Mouse (Mus musculus): Measurements from ENCODE around the gene Klhl8.
A peak's percentile ranks its signal among the peaks of the same experiment; 100 is the strongest.

Klhl8 gene

GRCm38 (mm10) chr5:103914335-103915226, 3.5 kb upstream of the Klhl8 start:
- DNase-seq = peak; percentile 44

DNA sequence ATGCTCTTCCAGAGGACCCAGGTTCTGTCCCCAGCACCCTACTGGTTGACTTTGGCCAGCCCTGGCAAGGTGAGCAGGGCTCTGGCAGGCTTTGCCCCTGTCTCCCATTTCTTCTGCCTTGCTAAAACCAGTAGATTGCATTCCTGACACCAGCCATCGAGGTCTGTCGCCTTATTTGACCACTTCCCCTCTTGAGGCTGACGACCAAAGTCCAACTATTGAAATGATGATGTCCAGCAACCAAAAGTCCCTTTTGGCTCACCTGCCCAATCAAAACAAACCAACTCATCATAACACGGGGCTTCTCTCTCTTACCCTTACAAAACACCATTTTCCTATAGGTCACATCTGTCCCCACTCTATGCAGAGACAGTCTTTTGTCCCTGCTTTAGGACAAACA, 2.1 kb upstream of the Klhl8 start:
- no peak for DNase-seq

GRCm38 (mm10) chr5:103911555-103911954, 496 bp upstream of the Klhl8 start:
- peak; percentile 26 for DNase-seq

GRCm38 (mm10) chr5:103910156-103910555, 903 bp downstream of the Klhl8 start:
- DNase-seq = no peak

DNA sequence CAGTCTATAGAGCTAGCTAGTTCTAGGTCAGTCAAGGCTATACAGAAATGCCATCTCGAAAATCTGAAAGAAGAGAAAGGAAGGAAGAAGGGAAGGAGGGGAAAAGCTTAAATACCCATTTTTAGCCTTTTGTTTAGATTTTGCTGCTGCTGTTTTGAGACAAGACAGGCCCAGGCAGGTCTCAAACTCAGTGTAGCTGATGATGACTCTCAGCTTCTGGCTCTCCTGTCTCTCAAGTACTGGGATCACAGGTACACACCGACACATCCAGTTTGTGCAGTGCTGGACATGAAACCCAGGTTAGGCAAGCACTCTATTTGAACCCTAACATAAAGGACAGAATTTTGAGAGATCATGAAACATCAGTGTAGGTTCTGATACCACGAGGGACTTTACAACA, 1.6 kb downstream of the Klhl8 start:
- DNase-seq = no peak

- no peak for DNase-seq
Measured at GRCm38 (mm10) chr5:103908851-103909250, 2.2 kb downstream of the Klhl8 start.

- no peak for DNase-seq
Measured at GRCm38 (mm10) chr5:103907844-103908243, 3.2 kb downstream of the Klhl8 start.

DNA sequence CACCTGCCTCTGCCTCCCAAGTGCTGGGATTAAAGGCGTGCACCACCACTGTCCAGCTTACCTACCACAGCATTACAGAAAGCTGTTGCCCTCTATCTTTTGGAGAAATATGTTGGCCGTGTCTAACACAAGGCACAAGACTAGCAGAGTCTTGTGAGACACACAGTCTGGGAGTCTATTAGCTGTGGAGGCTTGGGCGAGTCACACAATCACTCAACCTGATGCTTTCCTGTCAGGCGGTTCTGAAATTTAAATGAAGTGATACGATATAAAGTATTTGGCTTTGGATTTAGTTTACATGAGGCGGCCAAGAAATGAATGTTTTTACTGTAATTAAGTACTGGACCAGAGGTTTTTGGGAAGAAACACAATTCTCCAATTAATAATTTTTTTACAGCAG, 4.9 kb downstream of the Klhl8 start:
- no peak for DNase-seq

- DNase-seq = no peak
Measured at GRCm38 (mm10) chr5:103898310-103898709, 12.7 kb downstream of the Klhl8 start.

GRCm38 (mm10) chr5:103889766-103890165, 21.3 kb downstream of the Klhl8 start:
- no peak for DNase-seq

GRCm38 (mm10) chr5:103863759-103864158, 47.3 kb downstream of the Klhl8 start:
- DNase-seq = no peak

DNA sequence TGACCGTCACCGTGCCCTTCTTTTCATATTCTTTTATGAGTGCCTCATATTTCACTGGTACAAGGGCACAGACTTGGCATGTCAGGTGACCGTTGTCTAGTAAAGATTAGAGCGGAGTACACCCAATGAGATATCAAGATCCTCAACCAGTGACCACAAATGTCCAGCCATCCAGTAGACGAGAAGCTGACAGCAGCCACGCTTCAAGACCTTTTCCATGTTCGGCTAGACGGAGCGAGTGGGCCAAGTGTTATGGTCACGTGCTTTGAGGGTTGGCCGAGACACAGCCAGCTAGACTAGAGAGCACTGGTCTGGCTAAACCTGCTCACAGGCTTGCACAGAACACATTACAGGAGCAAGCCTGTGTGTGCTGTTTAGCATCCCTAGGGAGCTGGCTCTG, 50.4 kb downstream of the Klhl8 start:
- no peak for DNase-seq

- no peak for DNase-seq
Measured at GRCm38 (mm10) chr5:103857151-103857550, 53.9 kb downstream of the Klhl8 start.

DNA sequence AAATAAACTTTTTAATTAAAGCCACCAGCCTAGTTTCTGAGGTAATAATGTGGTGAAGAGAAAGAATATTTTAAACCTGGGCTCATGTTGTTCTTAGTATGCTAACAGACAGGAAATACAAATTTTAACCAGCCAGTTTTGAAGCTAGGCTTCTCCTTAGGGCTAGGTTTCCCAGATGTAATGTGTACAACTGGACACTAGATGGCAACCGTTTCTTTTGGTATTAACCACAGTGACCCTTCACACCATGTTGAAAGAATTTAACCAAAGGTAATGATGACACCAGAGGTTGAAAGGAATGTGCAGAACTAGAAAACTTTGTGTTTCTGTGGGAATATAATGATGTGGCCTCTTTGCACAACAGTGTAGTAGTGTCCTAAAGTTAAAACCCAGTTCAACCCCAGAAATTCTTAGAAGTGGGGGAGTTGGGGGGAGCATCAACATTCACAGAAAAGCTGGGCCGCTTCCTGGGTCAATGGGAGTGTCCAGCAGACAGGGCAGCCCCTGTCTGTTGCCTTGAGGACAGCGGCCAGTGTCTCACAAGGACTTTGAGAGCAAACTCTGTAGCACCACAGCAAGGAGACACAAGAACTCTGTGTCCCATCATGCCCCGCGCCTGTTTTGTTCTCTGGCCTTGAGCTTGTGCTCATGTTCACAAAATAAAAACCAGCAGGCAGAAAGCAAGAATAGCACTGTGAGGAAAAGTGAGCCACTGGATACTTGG, 54.6 kb downstream of the Klhl8 start:
- DNase-seq = peak; percentile 48

DNA sequence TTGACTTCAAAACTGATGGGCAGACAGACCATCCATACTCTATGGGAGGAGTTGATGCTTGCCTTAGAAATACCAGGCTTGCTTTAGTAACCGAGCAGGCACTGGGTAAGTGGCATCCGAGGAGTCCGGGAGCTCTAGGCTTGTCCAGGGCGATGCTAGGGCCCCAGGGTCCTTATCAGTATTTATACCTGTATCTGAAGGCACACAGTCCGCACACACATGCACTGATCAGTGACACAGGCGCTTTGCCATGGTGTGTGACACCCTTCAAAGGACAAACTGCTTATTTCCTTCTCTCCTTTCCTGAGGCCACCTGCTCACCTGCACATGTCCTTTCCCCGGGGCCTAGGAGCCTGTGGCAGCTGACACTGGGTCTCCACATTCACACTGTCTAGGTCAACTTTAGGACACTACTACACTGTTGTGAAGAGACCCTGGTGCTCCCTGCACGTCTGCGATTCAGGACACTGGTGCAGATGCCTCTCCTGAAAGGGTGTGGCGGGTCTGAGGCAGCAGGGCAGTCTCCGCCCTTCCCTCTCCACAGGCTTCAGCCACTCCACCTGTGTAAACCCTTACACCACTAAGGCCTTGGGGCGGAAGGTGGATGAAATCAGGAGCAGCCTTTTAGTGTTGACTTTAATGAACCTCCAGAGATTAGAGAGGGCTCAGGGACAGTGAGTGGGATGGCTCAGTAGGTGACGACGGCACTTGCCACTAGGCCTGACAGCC, 55.4 kb downstream of the Klhl8 start:
- no peak for DNase-seq

GRCm38 (mm10) chr5:103854807-103855194, 56.3 kb downstream of the Klhl8 start:
- no peak for DNase-seq

GRCm38 (mm10) chr5:103854041-103854806, 56.8 kb downstream of the Klhl8 start:
- DNase-seq = no peak

- no peak for DNase-seq
Measured at GRCm38 (mm10) chr5:103852756-103853549, 58.1 kb downstream of the Klhl8 start.

GRCm38 (mm10) chr5:103848546-103848945, 62.5 kb downstream of the Klhl8 start:
- DNase-seq = no peak

DNA sequence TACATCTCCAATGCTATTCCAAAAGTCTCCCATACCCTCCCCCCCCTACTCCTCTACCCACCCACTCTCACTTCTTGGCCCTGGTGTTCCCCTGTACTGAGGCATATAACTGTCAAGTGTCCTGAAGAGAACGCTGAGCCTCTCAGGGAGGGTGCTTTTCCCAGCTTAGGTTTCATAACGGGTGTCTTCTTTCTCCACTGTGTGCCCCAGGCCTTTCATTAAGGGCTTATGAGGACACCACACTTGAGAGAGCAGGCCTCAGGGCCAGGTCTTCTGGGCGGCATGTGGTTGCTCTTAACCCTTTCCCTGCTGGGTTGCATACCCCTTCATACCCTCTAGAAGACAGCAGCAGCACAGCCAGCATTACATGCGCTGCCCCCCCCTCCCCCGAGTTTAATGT, 64.5 kb downstream of the Klhl8 start:
- DNase-seq = no peak

DNA sequence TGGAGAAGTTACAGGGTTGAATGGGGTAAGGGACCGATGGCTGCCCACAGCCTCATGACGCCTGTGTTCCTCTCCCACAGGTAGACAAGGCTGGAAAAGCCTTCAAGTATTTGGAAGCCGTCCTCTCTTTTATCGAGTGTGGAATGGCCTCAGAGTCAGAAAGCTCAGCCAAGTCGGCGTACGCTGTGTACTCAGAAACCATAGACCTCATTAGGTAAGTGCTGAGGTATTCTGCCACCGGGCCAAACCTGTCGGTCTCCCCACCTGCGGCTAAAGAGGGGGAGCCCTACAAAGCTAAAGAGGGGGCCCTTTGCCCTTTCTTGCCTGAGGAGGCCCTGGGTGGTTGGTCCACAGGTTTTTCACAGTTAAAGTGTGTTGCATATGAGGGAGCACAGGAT, 64.9 kb downstream of the Klhl8 start:
- no peak for DNase-seq
